Mouse (Mus musculus) heart, embryonic 14.5 days (tissue): ENCODE data around the gene Eml1. TPM values are rescaled to one million over a fixed set of nuclear protein-coding genes. Genes with fewer than 3 reads are reported as not detected.
A peak's percentile ranks its signal among the peaks of the same experiment; 100 is the strongest.

Experiments
- ATAC-seq: fragments of 200-750 bp; cut with Nextera tagmentation; 2 replicates; pipeline ENCODE4 v1.8.0; 2017; ENCODE audit warnings: low read depth, moderate TSS enrichment; ENCODE audit not compliant: insufficient number of reproducible peaks, insufficient read depth, low FRiP score
- H3K27ac ChIP-seq, 2 experiments: fragments of 200-500 bp in 1 of 2; fragments of 300-500 bp in 1 of 2; sonication (generic) in 1 of 2; replicated peaks in 1 of 2; 2 replicates each; pipeline ENCODE4 v1.5.1; 2012 to 2014; ENCODE audit warnings: low read depth in 2 of 2, low read length in 2 of 2, control low read depth in 1 of 2, mild to moderate bottlenecking in 1 of 2, mixed read lengths in 1 of 2; ENCODE audit not compliant: control insufficient read depth in 1 of 2, insufficient read depth in 1 of 2
- H3K27me3 ChIP-seq: fragments of 300-500 bp; sonication (generic); 2 replicates; pipeline ENCODE4 v1.6.1; 2014; ENCODE audit warnings: mild to moderate bottlenecking, low read length, control low read depth; ENCODE audit not compliant: control insufficient read depth, insufficient read depth
- H3K36me3 ChIP-seq: fragments of 300-500 bp; sonication (generic); 2 replicates; pipeline ENCODE4 v1.6.1; 2014; ENCODE audit warnings: mild to moderate bottlenecking, control low read depth, low read length, mixed read lengths; ENCODE audit not compliant: control insufficient read depth, insufficient read depth
- H3K4me1 ChIP-seq, 2 experiments: fragments of 200-500 bp in 1 of 2; fragments of 300-500 bp in 1 of 2; sonication (generic) in 1 of 2; 2 replicates each; pipeline ENCODE4 v1.6.1; 2012 to 2014; ENCODE audit warnings: low read length in 2 of 2, control low read depth in 1 of 2, mixed read lengths in 1 of 2; ENCODE audit not compliant: control insufficient read depth in 2 of 2, insufficient read depth in 2 of 2
- H3K4me2 ChIP-seq: fragments of 300-500 bp; sonication (generic); 2 replicates; pipeline ENCODE4 v1.6.1; 2014; ENCODE audit warnings: mild to moderate bottlenecking, low read length
- H3K4me3 ChIP-seq, 2 experiments: fragments of 200-500 bp in 1 of 2; fragments of 300-500 bp in 1 of 2; sonication (generic) in 1 of 2; 2 replicates each; pipeline ENCODE4 v1.5.1; 2012 to 2014; ENCODE audit warnings: low read length in 2 of 2, mild to moderate bottlenecking in 2 of 2, control low read depth in 1 of 2, low read depth in 1 of 2, moderate library complexity in 1 of 2; ENCODE audit not compliant: control insufficient read depth in 1 of 2, insufficient read depth in 1 of 2
- H3K9ac ChIP-seq: fragments of 300-500 bp; sonication (generic); 2 replicates; pipeline ENCODE4 v1.6.1; 2014; ENCODE audit warnings: mild to moderate bottlenecking, low read length
- H3K9me3 ChIP-seq: fragments of 300-500 bp; sonication (generic); 2 replicates; pipeline ENCODE4 v1.6.1; 2016; ENCODE audit warnings: low read length, control low read depth; ENCODE audit not compliant: control insufficient read depth
- WGBS: fragments of 180-500 bp; shearing (Covaris S2); extraction: QIAGEN DNeasy Blood & Tissue Kit; methylation state at CpG from one replicate; pipeline ENCODE4 v1.1.7; 2014; 5-methylcytosine and 5-hydroxymethylcytosine counted together
- polyA plus RNA-seq: library from polyadenylated mRNA; unstranded; fragments of >200 nt; fragmentation: Nextera tagmentation; extraction: Ambion mirVana; gene quantifications from 2 replicates; pipeline ENCODE4 v1.2.1, GENCODE M21; 2014

The Eml1 gene
- polyA plus RNA-seq, 1 experiment from 2014 or later, result 77.2 TPM

DNA sequence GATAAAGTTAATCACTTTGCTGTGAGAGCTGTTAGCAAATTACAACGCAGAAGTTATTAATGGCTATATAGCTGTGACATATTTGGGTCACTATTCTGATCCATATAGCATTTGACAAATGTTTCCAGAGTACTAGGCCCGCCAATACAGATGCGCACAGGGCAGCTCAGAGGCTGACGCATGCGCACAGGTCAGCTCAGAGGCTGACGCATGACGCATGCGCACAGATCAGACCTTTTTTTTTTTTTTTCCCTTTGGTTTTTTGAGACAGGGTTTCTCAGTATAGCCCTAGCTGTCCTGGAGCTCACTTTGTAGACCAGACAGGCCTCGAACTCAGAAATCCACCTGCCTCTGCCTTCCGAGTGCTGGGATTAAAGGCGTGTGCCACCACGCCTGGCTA is 144.7 kb downstream of the Eml1 start:
- WGBS, result 91% methylated on average over 12 of the region's 12 CpGs
- H3K4me1 ChIP-seq, result peaks cover 0 to 2% of the 10 kb centered on the region in 2 experiments; a peak in 1 of 4 replicates
- no peak overlapping the region for H3K4me3 ChIP-seq
- H3K36me3 ChIP-seq, result peaks cover 41% of the 10 kb centered on the region
- H3K9ac ChIP-seq, result no peak overlapping the region
- no peak overlapping the region for H3K27ac ChIP-seq
- H3K27me3 ChIP-seq, result no peaks in the 10 kb centered on the region
- H3K4me2 ChIP-seq, result no peak overlapping the region
- no peak for ATAC-seq
- no peaks in the 10 kb centered on the region for H3K9me3 ChIP-seq

DNA sequence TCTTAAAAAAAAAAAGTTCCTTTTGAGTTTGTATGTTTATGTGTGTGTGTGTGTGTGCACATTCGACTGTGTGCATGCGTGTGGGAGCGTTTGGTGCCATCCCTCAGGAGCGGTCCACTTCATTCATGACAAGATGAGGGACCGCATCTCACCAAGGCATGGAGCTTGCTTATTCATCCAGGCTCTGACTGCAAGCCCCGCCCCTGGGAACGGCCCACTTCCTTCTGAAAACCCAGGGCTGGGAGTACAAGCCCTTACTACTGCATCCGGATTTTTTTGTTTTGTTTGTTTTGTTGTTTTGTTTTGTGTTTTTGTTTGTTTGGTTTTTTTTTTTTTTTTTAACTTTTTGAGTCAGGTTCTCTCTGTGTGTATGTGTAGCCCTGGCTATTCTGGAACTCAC is 148.6 kb downstream of the Eml1 start:
- Histone ChIP-seq H3K4me2 (no peak overlapping the region), H3K27me3 (no peaks in the 10 kb centered on the region), H3K9me3 (no peaks in the 10 kb centered on the region), H3K4me1 (no peaks in the 10 kb centered on the region), H3K9ac (no peak overlapping the region), H3K36me3 (peaks cover 53% of the 10 kb centered on the region), H3K4me3 (no peak overlapping the region), H3K27ac (no peak overlapping the region)
- ATAC-seq, result no peak
- WGBS, result 59% methylated on average over 8 of the region's 8 CpGs

DNA sequence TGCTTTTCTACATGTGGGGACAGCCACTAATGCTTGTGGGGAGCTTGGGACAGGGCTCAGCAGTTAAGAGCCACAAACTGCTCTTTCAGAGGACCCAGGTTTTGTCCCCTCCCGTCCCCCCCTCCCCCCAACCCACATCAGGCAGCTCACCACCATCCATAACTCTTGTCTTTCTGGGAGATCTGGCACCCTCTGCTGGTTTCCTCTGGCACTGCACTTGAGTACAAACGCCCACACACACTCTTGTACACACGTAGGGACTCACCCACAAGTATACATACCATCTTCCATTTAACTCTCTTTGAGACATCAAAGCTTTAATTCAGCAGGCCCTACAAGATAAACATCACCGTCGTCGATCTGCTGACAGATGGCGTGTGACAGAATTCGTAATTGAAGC is 158.5 kb downstream of the Eml1 start:
- H3K27me3 ChIP-seq, result no peaks in the 10 kb centered on the region
- H3K4me2 ChIP-seq, result no peak overlapping the region
- WGBS, result 48% methylated on average over 8 of the region's 8 CpGs
- no peak overlapping the region for H3K9ac ChIP-seq
- H3K27ac ChIP-seq, result no peak overlapping the region
- ATAC-seq, result no peak
- peaks cover 34% of the 10 kb centered on the region for H3K36me3 ChIP-seq
- H3K4me1 ChIP-seq, result no peaks in the 10 kb centered on the region
- no peaks in the 10 kb centered on the region for H3K9me3 ChIP-seq
- no peak overlapping the region for H3K4me3 ChIP-seq

- H3K4me2 ChIP-seq, result no peak overlapping the region
- H3K9ac ChIP-seq, result no peak overlapping the region
- no peak overlapping the region for H3K4me3 ChIP-seq
- peaks cover 51% of the 10 kb centered on the region for H3K36me3 ChIP-seq
- 81% methylated on average over 11 of the region's 11 CpGs for WGBS
- no peak overlapping the region for H3K27ac ChIP-seq
- no peaks in the 10 kb centered on the region for H3K4me1 ChIP-seq
- no peaks in the 10 kb centered on the region for H3K27me3 ChIP-seq
- ATAC-seq, result no peak
- H3K9me3 ChIP-seq, result no peaks in the 10 kb centered on the region
Observed at GRCm38 (mm10) chr12:108534484-108534883, 163.7 kb downstream of the Eml1 start.

DNA sequence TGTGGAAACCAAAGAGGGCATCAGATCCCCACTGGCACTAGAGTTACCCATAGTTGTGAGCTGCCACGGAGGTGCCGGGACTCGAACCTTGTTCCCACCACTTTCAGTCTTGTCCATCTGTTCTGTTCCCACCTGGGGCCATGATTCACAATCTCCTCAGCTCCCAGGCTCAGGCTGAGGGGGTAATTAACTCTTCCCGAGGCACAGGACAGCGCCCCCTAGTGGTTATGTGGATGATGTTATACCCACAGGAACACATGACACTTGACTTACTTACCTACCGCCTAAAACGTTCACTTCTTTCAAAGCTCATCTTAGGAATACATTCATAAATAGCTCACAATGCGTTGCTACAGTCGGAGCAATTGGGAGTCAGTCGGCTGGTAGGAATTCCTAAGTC is 165.7 kb downstream of the Eml1 start:
- WGBS, result 67% methylated on average over 10 of the region's 10 CpGs
- no peak for ATAC-seq

GRCm38 (mm10) chr12:108541088-108541487 is 170.3 kb downstream of the Eml1 start:
- no peak overlapping the region for H3K9ac ChIP-seq
- H3K4me3 ChIP-seq, result no peak overlapping the region
- no peaks in the 10 kb centered on the region for H3K27me3 ChIP-seq
- H3K9me3 ChIP-seq, result no peaks in the 10 kb centered on the region
- ATAC-seq, result no peak
- H3K4me1 ChIP-seq, result peaks cover 4 to 9% of the 10 kb centered on the region in 2 experiments
- no peak overlapping the region for H3K4me2 ChIP-seq
- 22% methylated on average over 6 of the region's 6 CpGs for WGBS
- peaks cover 32% of the 10 kb centered on the region for H3K36me3 ChIP-seq
- no peak overlapping the region for H3K27ac ChIP-seq

More for the DNA sequence above, 165.7 kb downstream of the Eml1 start:
- H3K4me1 ChIP-seq, result no peaks in the 10 kb centered on the region; a peak in 1 of 4 replicates
- no peaks in the 10 kb centered on the region for H3K27me3 ChIP-seq
- H3K4me3 ChIP-seq, result no peak overlapping the region
- H3K9me3 ChIP-seq, result no peaks in the 10 kb centered on the region
- no peak overlapping the region for H3K9ac ChIP-seq
- H3K4me2 ChIP-seq, result no peak overlapping the region
- H3K27ac ChIP-seq, result no peak overlapping the region
- peaks cover 42% of the 10 kb centered on the region for H3K36me3 ChIP-seq

DNA sequence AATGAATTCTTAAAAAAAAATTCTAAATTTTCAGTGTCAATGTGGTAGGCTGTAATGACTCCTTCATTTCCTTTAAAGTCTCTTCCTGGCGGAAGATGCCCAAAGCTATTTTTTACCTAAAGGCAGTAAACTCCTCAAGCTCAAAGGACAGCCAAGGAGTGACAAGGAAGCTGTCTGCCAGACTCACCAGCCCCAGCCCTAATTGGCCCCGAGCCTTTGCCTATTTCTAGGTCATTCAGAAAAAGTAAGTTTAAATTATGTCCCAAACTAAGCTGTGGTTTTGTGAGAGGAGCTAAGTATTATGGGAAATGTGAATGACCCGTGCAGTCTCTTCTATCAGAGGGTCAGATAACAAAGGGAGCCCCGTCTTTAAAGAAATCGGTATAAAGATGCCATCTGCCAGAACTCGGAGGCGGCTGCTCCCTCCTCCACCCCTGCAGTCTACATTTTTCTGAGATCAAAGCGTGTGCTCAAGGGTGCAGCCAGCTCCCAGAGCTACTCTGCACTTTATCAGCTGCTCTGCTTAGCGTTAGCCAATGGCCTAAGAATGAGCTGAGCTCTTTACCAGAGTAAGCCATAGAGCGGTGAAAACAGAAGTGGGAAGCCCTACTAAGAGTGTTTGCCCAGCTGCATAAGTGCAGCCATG is 175.9 kb downstream of the Eml1 start:
- WGBS, result 11% methylated on average over 10 of the region's 10 CpGs
- Histone ChIP-seq H3K27ac (peak overlapping the region; percentile 80 to 84), H3K4me3 (peak overlapping the region in 1 of 2 experiments; percentile 8; a peak in 1 of 4 replicates), H3K9ac (no peak overlapping the region), H3K27me3 (no peaks in the 10 kb centered on the region), H3K36me3 (no peaks in the 10 kb centered on the region), H3K4me2 (peak overlapping the region; percentile 52), H3K9me3 (no peaks in the 10 kb centered on the region), H3K4me1 (peaks cover 11 to 24% of the 10 kb centered on the region in 2 experiments)
- peak; percentile 57; the same call in 1 of the 2 replicates for ATAC-seq
